Mouse (Mus musculus) midbrain, embryonic 15.5 days (tissue): Measurements from ENCODE around the gene Zcchc2. TPM values are rescaled to one million over a fixed set of nuclear protein-coding genes. Genes with fewer than 3 reads are reported as not detected.

Experiments used
- ATAC-seq: fragments of 200-750 bp; cut with Nextera tagmentation; replicated peaks from 2 replicates; pipeline ENCODE4 v1.8.0; 2017; ENCODE audit warnings: moderate TSS enrichment
- H3K27ac ChIP-seq: fragments of 300-500 bp; sonication (generic); 2 replicates; pipeline ENCODE4 v1.5.1; 2015; ENCODE audit warnings: mild to moderate bottlenecking, inconsistent platforms
- H3K27me3 ChIP-seq: fragments of 300-500 bp; sonication (generic); replicated peaks from 2 replicates; pipeline ENCODE4 v1.6.1; 2015; ENCODE audit warnings: inconsistent platforms
- H3K36me3 ChIP-seq: fragments of 300-500 bp; sonication (generic); replicated peaks from 2 replicates; pipeline ENCODE4 v1.6.1; 2015; ENCODE audit warnings: inconsistent platforms
- H3K4me1 ChIP-seq: fragments of 300-500 bp; sonication (generic); 2 replicates; pipeline ENCODE4 v1.6.1; 2015; ENCODE audit warnings: inconsistent platforms
- H3K4me2 ChIP-seq: fragments of 300-500 bp; sonication (generic); 2 replicates; pipeline ENCODE4 v1.6.1; 2015; ENCODE audit warnings: inconsistent platforms, mild to moderate bottlenecking, moderate library complexity
- H3K4me3 ChIP-seq: fragments of 300-500 bp; sonication (generic); 2 replicates; pipeline ENCODE4 v1.5.1; 2015; ENCODE audit warnings: mild to moderate bottlenecking, inconsistent platforms
- H3K9ac ChIP-seq: fragments of 300-500 bp; sonication (generic); 2 replicates; pipeline ENCODE4 v1.6.1; 2015; ENCODE audit warnings: mild to moderate bottlenecking, inconsistent platforms
- H3K9me3 ChIP-seq: fragments of 300-500 bp; sonication (generic); 2 replicates; pipeline ENCODE4 v1.6.1; 2016; ENCODE audit warnings: inconsistent platforms
- WGBS: fragments of 180-500 bp; shearing (Covaris S2); methylation state at CpG from one replicate; pipeline ENCODE4 v1.1.7; 2015; ENCODE audit warnings: mixed read lengths; 5-methylcytosine and 5-hydroxymethylcytosine counted together
- polyA plus RNA-seq: library from polyadenylated mRNA; unstranded; fragments of >200 nt; fragmentation: Nextera tagmentation; extraction: Ambion mirVana; gene quantifications from 2 replicates; pipeline ENCODE4 v1.2.1, GENCODE M21; 2015

Gene Zcchc2
- polyA plus RNA-seq, 1 experiment from 2014 or later = 2.7 TPM

- no peak for ATAC-seq
- H3K4me2 ChIP-seq = no peak overlapping the region
- H3K9ac ChIP-seq = no peak overlapping the region
- H3K9me3 ChIP-seq = no peaks in the 10 kb centered on the region
- H3K27me3 ChIP-seq = no peaks in the 10 kb centered on the region
- H3K4me3 ChIP-seq = no peak overlapping the region
- no peak overlapping the region for H3K27ac ChIP-seq
- H3K36me3 ChIP-seq = no peaks in the 10 kb centered on the region
- H3K4me1 ChIP-seq = no peaks in the 10 kb centered on the region
- WGBS = 89% methylated on average over 5 of the region's 5 CpGs
These were observed 25.0 kb upstream of the Zcchc2 start for GRCm38 (mm10) chr1:105965189-105965588.

- H3K27me3 ChIP-seq = no peaks in the 10 kb centered on the region
- H3K36me3 ChIP-seq = no peaks in the 10 kb centered on the region
- no peak overlapping the region for H3K9ac ChIP-seq
- no peak overlapping the region for H3K4me3 ChIP-seq
- ATAC-seq = no peak
- no peaks in the 10 kb centered on the region for H3K9me3 ChIP-seq
- H3K27ac ChIP-seq = no peak overlapping the region
- H3K4me2 ChIP-seq = no peak overlapping the region
- H3K4me1 ChIP-seq = no peaks in the 10 kb centered on the region
- WGBS = 76% methylated on average over 10 of the region's 10 CpGs
These were observed 18.6 kb upstream of the Zcchc2 start for GRCm38 (mm10) chr1:105971490-105972170.

GRCm38 (mm10) chr1:105974023-105974422, 16.2 kb upstream of the Zcchc2 start:
- Histone ChIP-seq H3K36me3 (no peaks in the 10 kb centered on the region), H3K4me3 (no peak overlapping the region), H3K9ac (no peak overlapping the region), H3K27ac (no peak overlapping the region), H3K4me2 (no peak overlapping the region), H3K4me1 (no peaks in the 10 kb centered on the region), H3K27me3 (no peaks in the 10 kb centered on the region), H3K9me3 (no peaks in the 10 kb centered on the region)
- no peak for ATAC-seq
- WGBS = 81% methylated on average over 2 of the region's 2 CpGs

GRCm38 (mm10) chr1:105977446-105978094, 12.6 kb upstream of the Zcchc2 start:
- no peaks in the 10 kb centered on the region for H3K36me3 ChIP-seq
- no peak for ATAC-seq
- H3K9ac ChIP-seq = no peak overlapping the region
- H3K27ac ChIP-seq = no peak overlapping the region
- no peaks in the 10 kb centered on the region for H3K4me1 ChIP-seq
- no peaks in the 10 kb centered on the region for H3K27me3 ChIP-seq
- no peak overlapping the region for H3K4me3 ChIP-seq
- WGBS = 95% methylated on average over 7 of the region's 7 CpGs
- H3K4me2 ChIP-seq = no peak overlapping the region
- H3K9me3 ChIP-seq = no peaks in the 10 kb centered on the region

- Histone ChIP-seq H3K4me3 (no peak overlapping the region), H3K9me3 (no peaks in the 10 kb centered on the region), H3K9ac (no peak overlapping the region), H3K4me1 (no peaks in the 10 kb centered on the region), H3K4me2 (no peak overlapping the region), H3K27me3 (no peaks in the 10 kb centered on the region), H3K27ac (no peak overlapping the region), H3K36me3 (no peaks in the 10 kb centered on the region)
- 68% methylated on average over 6 of the region's 6 CpGs for WGBS
- ATAC-seq = no peak
These were observed 9.2 kb upstream of the Zcchc2 start for GRCm38 (mm10) chr1:105980849-105981610.

GRCm38 (mm10) chr1:105982496-105983364, 7.5 kb upstream of the Zcchc2 start:
- Histone ChIP-seq H3K27me3 (no peaks in the 10 kb centered on the region), H3K4me1 (no peaks in the 10 kb centered on the region), H3K4me3 (no peak overlapping the region), H3K36me3 (no peaks in the 10 kb centered on the region), H3K9me3 (no peaks in the 10 kb centered on the region), H3K27ac (no peak overlapping the region), H3K4me2 (no peak overlapping the region), H3K9ac (no peak overlapping the region)
- 84% methylated on average over 6 of the region's 6 CpGs for WGBS
- no peak for ATAC-seq

GRCm38 (mm10) chr1:105984172-105984571, 6.0 kb upstream of the Zcchc2 start:
- WGBS = 97% methylated on average over 3 of the region's 3 CpGs
- Histone ChIP-seq H3K4me2 (no peak overlapping the region), H3K27ac (no peak overlapping the region), H3K4me3 (no peak overlapping the region), H3K36me3 (no peaks in the 10 kb centered on the region), H3K27me3 (no peaks in the 10 kb centered on the region), H3K9ac (no peak overlapping the region), H3K9me3 (no peaks in the 10 kb centered on the region), H3K4me1 (no peaks in the 10 kb centered on the region)
- no peak for ATAC-seq

GRCm38 (mm10) chr1:105988171-105988570, 2.0 kb upstream of the Zcchc2 start:
- Histone ChIP-seq H3K9ac (no peak overlapping the region), H3K36me3 (no peaks in the 10 kb centered on the region), H3K27me3 (no peaks in the 10 kb centered on the region), H3K9me3 (no peaks in the 10 kb centered on the region), H3K4me3 (no peak overlapping the region), H3K4me2 (no peak overlapping the region), H3K27ac (no peak overlapping the region), H3K4me1 (peaks cover 20% of the 10 kb centered on the region)
- no peak for ATAC-seq
- WGBS = 77% methylated on average over 3 of the region's 3 CpGs

GRCm38 (mm10) chr1:105988903-105989639, 1.1 kb upstream of the Zcchc2 start:
- Histone ChIP-seq H3K4me2 (peak overlapping the region; percentile 77), H3K27me3 (no peaks in the 10 kb centered on the region), H3K27ac (no peak overlapping the region), H3K4me3 (peak overlapping the region; percentile 81), H3K9me3 (no peaks in the 10 kb centered on the region), H3K36me3 (no peaks in the 10 kb centered on the region), H3K9ac (0 out of 2 replicates have a peak overlapping the region, but pooled peaks have one; percentile 52), H3K4me1 (peaks cover 25% of the 10 kb centered on the region)
- WGBS = 77% methylated on average over 14 of the region's 14 CpGs
- ATAC-seq = no peak

GRCm38 (mm10) chr1:105989640-105989984, 594 bp upstream of the Zcchc2 start:
- Histone ChIP-seq H3K27me3 (no peaks in the 10 kb centered on the region), H3K4me2 (peak overlapping the region; percentile 77), H3K27ac (no peak overlapping the region), H3K4me1 (peaks cover 31% of the 10 kb centered on the region), H3K9me3 (no peaks in the 10 kb centered on the region), H3K9ac (peak overlapping the region; percentile 52), H3K36me3 (no peaks in the 10 kb centered on the region), H3K4me3 (peak overlapping the region; percentile 81)
- ATAC-seq = peak; percentile 16
- 1% methylated on average over 13 of the region's 13 CpGs for WGBS

GRCm38 (mm10) chr1:105990911-105991761, 930 bp downstream of the Zcchc2 start:
- Histone ChIP-seq H3K27ac (peak overlapping the region; percentile 96), H3K9ac (peak overlapping the region; percentile 68), H3K4me2 (peak overlapping the region; percentile 77), H3K4me3 (peak overlapping the region; percentile 81), H3K27me3 (no peaks in the 10 kb centered on the region), H3K9me3 (no peaks in the 10 kb centered on the region), H3K4me1 (peaks cover 34% of the 10 kb centered on the region), H3K36me3 (no peaks in the 10 kb centered on the region)
- WGBS = under 1% methylated on average over 103 of the region's 104 CpGs
- ATAC-seq = peak; percentile 61
